Mouse (Mus musculus) heart, embryonic 11.5 days (tissue): ENCODE measurements around the gene Ptges. TPM values are rescaled to one million over a fixed set of nuclear protein-coding genes. Genes with fewer than 3 reads are reported as not detected.
"Not testable (repeated sequence)": the region's sequence is repeated elsewhere in the genome, so short reads cannot be mapped to it uniquely, and the experiment has no call there.

Experiments used
- ATAC-seq: fragments of 200-750 bp; cut with Nextera tagmentation; replicated peaks from 2 replicates; pipeline ENCODE4 v1.8.0; 2017; ENCODE audit warnings: moderate library complexity; ENCODE audit not compliant: insufficient number of reproducible peaks, low FRiP score, low TSS enrichment
- H3K27ac ChIP-seq: fragments of 300-500 bp; sonication (generic); 2 replicates; pipeline ENCODE4 v1.5.1; 2014; ENCODE audit warnings: mild to moderate bottlenecking, low read depth, low read length
- H3K27me3 ChIP-seq: fragments of 300-500 bp; sonication (generic); 2 replicates; pipeline ENCODE4 v1.6.1; 2014; ENCODE audit warnings: mild to moderate bottlenecking, low read length, mixed read lengths; ENCODE audit not compliant: control insufficient read depth, insufficient read depth
- H3K36me3 ChIP-seq: fragments of 300-500 bp; sonication (generic); 2 replicates; pipeline ENCODE4 v1.6.1; 2014; ENCODE audit warnings: mild to moderate bottlenecking, low read length, moderate library complexity, mixed read lengths; ENCODE audit not compliant: control insufficient read depth, insufficient read depth
- H3K4me1 ChIP-seq: fragments of 300-500 bp; sonication (generic); 2 replicates; pipeline ENCODE4 v1.6.1; 2014; ENCODE audit warnings: low read length; ENCODE audit not compliant: control insufficient read depth, insufficient read depth
- H3K4me2 ChIP-seq: fragments of 300-500 bp; sonication (generic); 2 replicates; pipeline ENCODE4 v1.6.1; 2014; ENCODE audit warnings: mild to moderate bottlenecking, moderate library complexity
- H3K4me3 ChIP-seq: fragments of 300-500 bp; sonication (generic); 2 replicates; pipeline ENCODE4 v1.5.1; 2014; ENCODE audit warnings: low read depth, low read length
- H3K9ac ChIP-seq: fragments of 300-500 bp; sonication (generic); 2 replicates; pipeline ENCODE4 v1.6.1; 2014; ENCODE audit warnings: mild to moderate bottlenecking, low read depth, low read length, moderate library complexity
- H3K9me3 ChIP-seq: fragments of 300-500 bp; sonication (generic); replicated peaks from 2 replicates; pipeline ENCODE4 v1.6.1; 2016; ENCODE audit warnings: low read length; ENCODE audit not compliant: control insufficient read depth
- WGBS: fragments of 180-500 bp; shearing (Covaris S2); extraction: QIAGEN DNeasy Blood & Tissue Kit; methylation state at CpG from one replicate; pipeline ENCODE4 v1.1.7; 2014; ENCODE audit not compliant: insufficient replicate concordance; 5-methylcytosine and 5-hydroxymethylcytosine counted together
- polyA plus RNA-seq: library from polyadenylated mRNA; unstranded; fragments of >200 nt; fragmentation: Nextera tagmentation; extraction: Ambion mirVana; gene quantifications from 2 replicates; pipeline ENCODE4 v1.2.1, GENCODE M21; 2014

Ptges gene
- polyA plus RNA-seq, 1 experiment from 2014 or later, result 3.1 TPM

DNA sequence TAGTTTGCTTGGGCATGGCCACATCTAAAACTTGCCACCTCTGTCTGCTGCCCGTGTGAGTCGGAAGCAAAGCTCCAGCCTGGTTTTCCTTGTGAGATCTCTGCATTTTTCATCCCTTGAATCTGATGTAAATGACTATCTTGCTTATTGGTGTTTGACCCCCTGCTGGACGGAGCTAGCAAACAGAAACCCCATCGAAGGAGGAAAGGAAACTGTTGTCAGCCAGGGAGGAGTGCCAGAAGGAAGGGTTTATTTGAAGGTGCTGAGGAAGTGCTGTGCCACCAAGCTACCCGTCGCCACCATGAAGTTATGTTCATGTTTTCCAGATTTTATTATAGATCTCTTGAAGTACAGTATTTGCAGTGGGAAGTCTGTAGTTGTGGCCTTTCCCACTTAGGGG is 25.1 kb upstream of the Ptges start:
- WGBS, result 66% methylated on average over 6 of the region's 6 CpGs

GRCm38 (mm10) chr2:30952824-30953490 is 23.3 kb upstream of the Ptges start, which contains the start of gene Tor1b:
TSS of gene Tor1b (plus strand) at chr2:30952959.
- H3K27ac ChIP-seq, result peak within 1 kb of the TSS; percentile 75
- H3K4me1 ChIP-seq, result peaks cover 13% of the 10 kb centered on the region; the same call in 1 of the 2 replicates
- H3K36me3 ChIP-seq, result peaks cover 12% of the 10 kb centered on the region
- H3K9me3 ChIP-seq, result no peaks in the 10 kb centered on the region
- H3K4me2 ChIP-seq, result peak within 1 kb of the TSS; percentile 93
- peak within 1 kb of the TSS; percentile 93 for H3K9ac ChIP-seq
- peak; percentile 61 for ATAC-seq
- WGBS, result under 1% methylated on average over 60 of the region's 60 CpGs
- H3K27me3 ChIP-seq, result no peaks in the 10 kb centered on the region
- peak within 1 kb of the TSS; percentile 99 for H3K4me3 ChIP-seq

More for the DNA sequence above, 25.1 kb upstream of the Ptges start:
- no peaks in the 10 kb centered on the region for H3K27me3 ChIP-seq
- H3K4me3 ChIP-seq, result no peak overlapping the region
- no peak overlapping the region for H3K27ac ChIP-seq
- no peak for ATAC-seq
- H3K4me1 ChIP-seq, result peaks cover 13% of the 10 kb centered on the region; the same call in 1 of the 2 replicates
- H3K4me2 ChIP-seq, result peak overlapping the region; percentile 35; the same call in 1 of the 2 replicates
- H3K9ac ChIP-seq, result no peak overlapping the region
- H3K36me3 ChIP-seq, result peaks cover 30% of the 10 kb centered on the region
- no peaks in the 10 kb centered on the region for H3K9me3 ChIP-seq

DNA sequence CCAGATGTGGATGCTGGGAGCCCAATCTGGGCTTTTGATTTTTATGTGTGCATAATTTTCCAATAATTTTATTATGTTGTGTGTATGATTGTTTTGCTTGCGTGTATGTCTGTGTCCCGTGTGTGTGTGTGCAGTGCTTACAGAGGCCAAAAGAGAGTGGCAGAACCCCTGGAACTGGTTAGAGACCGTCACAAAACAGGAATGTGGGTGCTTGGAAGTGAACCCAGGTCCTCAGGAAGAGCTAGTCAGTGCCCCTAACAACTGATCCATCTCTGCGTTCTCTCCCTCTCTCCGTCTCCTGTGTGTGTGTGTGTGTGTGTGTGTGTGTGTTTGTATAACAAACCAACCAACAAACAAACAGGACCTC is 22.8 kb upstream of the Ptges start:
- 29% methylated on average over 5 of the region's 5 CpGs for WGBS
- Histone ChIP-seq H3K9ac (peak overlapping the region; percentile 93), H3K4me3 (peak overlapping the region; percentile 99), H3K27me3 (no peaks in the 10 kb centered on the region; the same call in 1 of the 2 replicates), H3K36me3 (peaks cover 10% of the 10 kb centered on the region), H3K27ac (peak overlapping the region; percentile 75; the same call in 1 of the 2 replicates), H3K9me3 (no peaks in the 10 kb centered on the region), H3K4me1 (peaks cover 13% of the 10 kb centered on the region; the same call in 1 of the 2 replicates), H3K4me2 (peak overlapping the region; percentile 93)
- no peak for ATAC-seq

- Histone ChIP-seq H3K4me1 (no peaks in the 10 kb centered on the region), H3K4me2 (peak overlapping the region; percentile 62), H3K9ac (0 out of 2 replicates have a peak overlapping the region, but pooled peaks have one; percentile 39), H3K4me3 (peak overlapping the region; percentile 30), H3K27ac (no peak overlapping the region), H3K9me3 (no peaks in the 10 kb centered on the region), H3K27me3 (no peaks in the 10 kb centered on the region; the same call in 1 of the 2 replicates), H3K36me3 (no peaks in the 10 kb centered on the region)
- no peak for ATAC-seq
- 28% methylated on average over 16 of the region's 16 CpGs for WGBS
These were observed 12.9 kb upstream of the Ptges start for GRCm38 (mm10) chr2:30942603-30943011.

DNA sequence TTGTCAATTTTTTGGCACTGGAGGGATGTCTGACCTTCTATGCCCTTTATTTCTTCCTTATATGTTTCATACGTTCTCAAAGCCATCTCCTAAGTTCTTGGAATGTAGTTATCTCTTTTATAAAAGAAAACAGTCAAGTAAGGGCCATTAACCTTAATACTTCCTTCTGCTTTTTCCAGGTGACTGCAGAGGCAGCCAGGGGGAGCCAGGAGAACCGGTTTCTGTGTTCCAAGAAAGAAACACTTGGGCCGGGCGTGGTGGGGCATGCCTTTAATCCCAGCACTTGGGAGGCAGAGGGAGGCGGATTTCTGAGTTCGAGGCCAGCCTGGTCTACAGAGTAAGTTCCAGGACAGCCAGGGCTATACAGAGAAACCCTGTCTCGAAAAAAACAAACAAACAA is 12.5 kb upstream of the Ptges start:
- not testable (repeated sequence) for H3K4me1 ChIP-seq, ATAC-seq, H3K4me2 ChIP-seq, H3K9me3 ChIP-seq, H3K4me3 ChIP-seq, H3K27ac ChIP-seq, H3K9ac ChIP-seq, H3K36me3 ChIP-seq, H3K27me3 ChIP-seq
- WGBS, result 49% methylated on average over 7 of the region's 7 CpGs

DNA sequence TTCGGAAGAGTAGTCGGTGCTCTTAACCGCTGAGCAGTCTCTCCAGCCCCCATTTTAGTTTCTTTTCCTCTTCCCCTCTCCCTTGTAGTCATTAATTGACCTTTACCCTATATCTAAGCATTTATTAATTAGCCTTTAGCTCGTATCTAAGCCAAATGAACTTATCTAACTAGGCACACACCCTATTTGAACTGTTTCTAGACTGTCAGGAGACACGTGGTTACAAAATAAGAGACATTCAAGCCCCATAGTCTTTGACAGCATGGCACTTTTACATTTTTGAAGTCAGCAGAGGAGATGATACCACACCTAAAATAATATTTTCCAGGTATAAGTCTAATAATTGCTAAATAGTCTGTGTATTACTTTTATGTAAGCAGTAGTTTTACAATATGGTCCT is 11.9 kb upstream of the Ptges start:
- no peak overlapping the region for H3K4me2 ChIP-seq
- ATAC-seq, result no peak
- H3K4me3 ChIP-seq, result no peak overlapping the region
- no peaks in the 10 kb centered on the region for H3K9me3 ChIP-seq
- H3K36me3 ChIP-seq, result no peaks in the 10 kb centered on the region
- H3K4me1 ChIP-seq, result no peaks in the 10 kb centered on the region
- no peak overlapping the region for H3K9ac ChIP-seq
- no peaks in the 10 kb centered on the region; the same call in 1 of the 2 replicates for H3K27me3 ChIP-seq
- 85% methylated on average over 5 of the region's 5 CpGs for WGBS
- no peak overlapping the region for H3K27ac ChIP-seq

GRCm38 (mm10) chr2:30938574-30938991 is 8.9 kb upstream of the Ptges start:
- no peak for ATAC-seq
- no peak overlapping the region for H3K27ac ChIP-seq
- no peaks in the 10 kb centered on the region for H3K36me3 ChIP-seq
- no peaks in the 10 kb centered on the region for H3K9me3 ChIP-seq
- H3K4me2 ChIP-seq, result no peak overlapping the region
- no peaks in the 10 kb centered on the region for H3K4me1 ChIP-seq
- no peaks in the 10 kb centered on the region; the same call in 1 of the 2 replicates for H3K27me3 ChIP-seq
- H3K9ac ChIP-seq, result no peak overlapping the region
- H3K4me3 ChIP-seq, result no peak overlapping the region
- WGBS, result 30% methylated on average over 4 of the region's 4 CpGs

GRCm38 (mm10) chr2:30937731-30938130 is 8.1 kb upstream of the Ptges start:
- 72% methylated on average over 8 of the region's 8 CpGs for WGBS
- Histone ChIP-seq H3K9me3 (no peaks in the 10 kb centered on the region), H3K4me1 (no peaks in the 10 kb centered on the region), H3K27me3 (no peaks in the 10 kb centered on the region), H3K4me3 (no peak overlapping the region), H3K9ac (no peak overlapping the region), H3K27ac (no peak overlapping the region), H3K4me2 (no peak overlapping the region), H3K36me3 (no peaks in the 10 kb centered on the region)
- ATAC-seq, result no peak

DNA sequence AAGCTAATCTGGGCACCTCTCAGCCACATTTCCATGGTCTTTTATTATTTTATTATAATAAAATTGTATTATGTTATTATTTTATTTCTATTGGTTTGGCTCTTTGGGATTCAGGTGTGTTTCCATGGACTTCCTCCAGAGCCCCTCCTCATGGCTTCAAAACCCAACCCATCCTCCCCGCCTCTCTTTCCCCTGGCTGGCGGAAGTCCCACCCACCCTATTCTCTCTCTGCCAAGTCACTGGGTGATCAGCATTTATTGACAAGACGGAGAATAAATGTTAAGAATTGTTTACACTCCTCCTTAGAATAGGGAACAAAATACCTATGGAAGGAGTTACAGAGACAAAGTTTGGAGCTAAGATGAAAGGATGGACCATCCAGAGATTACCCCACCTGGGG is 7.1 kb upstream of the Ptges start:
- Histone ChIP-seq H3K4me2 (no peak overlapping the region), H3K9me3 (no peaks in the 10 kb centered on the region), H3K4me3 (no peak overlapping the region), H3K9ac (no peak overlapping the region), H3K4me1 (no peaks in the 10 kb centered on the region), H3K27ac (no peak overlapping the region), H3K27me3 (no peaks in the 10 kb centered on the region), H3K36me3 (no peaks in the 10 kb centered on the region)
- no peak for ATAC-seq
- WGBS, result 78% methylated on average over 3 of the region's 3 CpGs
